Mouse (Mus musculus) cerebellum, adult (tissue): Measurements from ENCODE around the gene S100pbp.
A peak's percentile ranks its signal among the peaks of the same experiment; 100 is the strongest.

Source experiments
- ATAC-seq: cut with Nextera tagmentation; 2 replicates; pipeline ENCODE4 v1.9.2; 2017; ENCODE audit warnings: mild to moderate bottlenecking, moderate library complexity, mixed read lengths; ENCODE audit not compliant: insufficient number of reproducible peaks, low FRiP score, low TSS enrichment

The S100pbp gene

GRCm38 (mm10) chr4:129189542-129190519 lies at the start of gene S100pbp, which contains the start of gene Yars:
S100pbp (minus strand) TSS chr4:129189727.
Yars (plus strand) TSS chr4:129189760.
- ATAC-seq: peak; percentile 83

- peak; percentile 46; the same call in 1 of the 2 replicates for ATAC-seq
Observed at GRCm38 (mm10) chr4:129239075-129239474, 49.5 kb upstream of the S100pbp start.

- ATAC-seq: no peak
Observed at GRCm38 (mm10) chr4:129238579-129239016, 49.1 kb upstream of the S100pbp start.

GRCm38 (mm10) chr4:129237843-129238441 lies 48.4 kb upstream of the S100pbp start:
- ATAC-seq: no peak

- ATAC-seq: no peak
Observed at GRCm38 (mm10) chr4:129236236-129236813, 46.8 kb upstream of the S100pbp start.

GRCm38 (mm10) chr4:129235147-129235546 lies 45.6 kb upstream of the S100pbp start:
- no peak for ATAC-seq

GRCm38 (mm10) chr4:129234488-129234887 lies 45.0 kb upstream of the S100pbp start:
- no peak for ATAC-seq

GRCm38 (mm10) chr4:129232561-129233360 lies 43.2 kb upstream of the S100pbp start:
- no peak for ATAC-seq

- no peak for ATAC-seq
Observed at GRCm38 (mm10) chr4:129231594-129232450, 42.3 kb upstream of the S100pbp start.

- ATAC-seq: no peak
Observed at GRCm38 (mm10) chr4:129230926-129231325, 41.4 kb upstream of the S100pbp start.

- no peak for ATAC-seq
Observed at GRCm38 (mm10) chr4:129227985-129228381, 38.5 kb upstream of the S100pbp start.

- ATAC-seq: no peak
Observed at GRCm38 (mm10) chr4:129227170-129227984, 37.9 kb upstream of the S100pbp start.

GRCm38 (mm10) chr4:129226441-129226963 lies 37.0 kb upstream of the S100pbp start:
- ATAC-seq: no peak

- no peak for ATAC-seq
Observed at GRCm38 (mm10) chr4:129225315-129225714, 35.8 kb upstream of the S100pbp start.

GRCm38 (mm10) chr4:129223421-129224281 lies 34.1 kb upstream of the S100pbp start:
- ATAC-seq: no peak

GRCm38 (mm10) chr4:129222019-129222925 lies 32.7 kb upstream of the S100pbp start:
- no peak for ATAC-seq
